Mouse (Mus musculus) regulatory T cell (primary cell): ENCODE measurements around the gene Ccdc130.

ENCODE experiments used
- in situ Hi-C: fragments of 300-600 bp; cut with MboI, MseI; formaldehyde crosslinking; loops from one replicate; pipeline ENCODE4 v1.15.1; 2025; ENCODE audit warnings: high pct_unique_total_duplicates

Ccdc130 gene

GRCm38 (mm10) chr8:84269950-84270773 is at the start of gene Ccdc130:
Gene Ccdc130, minus strand, starts transcription at chr8:84270380.
- in situ Hi-C loops, result no loop called here

GRCm38 (mm10) chr8:84308376-84308775 is 38.2 kb upstream of the Ccdc130 start:
- in situ Hi-C loops, result no loop called here

- in situ Hi-C loops, result no loop called here
Measured at GRCm38 (mm10) chr8:84303951-84304350, 33.8 kb upstream of the Ccdc130 start.

GRCm38 (mm10) chr8:84297029-84297785 is 27.0 kb upstream of the Ccdc130 start:
- in situ Hi-C loops, result no loop called here

GRCm38 (mm10) chr8:84291688-84292087 is 21.5 kb upstream of the Ccdc130 start:
- in situ Hi-C loops, result no loop called here

GRCm38 (mm10) chr8:84291086-84291485 is 20.9 kb upstream of the Ccdc130 start:
- in situ Hi-C loops, result no loop called here

- in situ Hi-C loops, result loop anchor here (5.0 kb wide), 1 partner anchor 73 kb away; no protein-coding TSS in a partner anchor
Measured at GRCm38 (mm10) chr8:84288892-84289291, 18.7 kb upstream of the Ccdc130 start.

GRCm38 (mm10) chr8:84285665-84286064 is 15.5 kb upstream of the Ccdc130 start:
- in situ Hi-C loops, result loop anchor here (5.0 kb wide), 1 partner anchor 77 kb away; no protein-coding TSS in a partner anchor

GRCm38 (mm10) chr8:84284608-84285063 is 14.5 kb upstream of the Ccdc130 start:
- in situ Hi-C loops, result loop anchor here (5.0 kb wide), 1 partner anchor 78 kb away; no protein-coding TSS in a partner anchor

GRCm38 (mm10) chr8:84280777-84281176 is 10.6 kb upstream of the Ccdc130 start:
- in situ Hi-C loops, result no loop called here

- in situ Hi-C loops, result no loop called here
Measured at GRCm38 (mm10) chr8:84276447-84276846, 6.3 kb upstream of the Ccdc130 start.

- in situ Hi-C loops, result no loop called here
Measured at GRCm38 (mm10) chr8:84273968-84274367, 3.8 kb upstream of the Ccdc130 start.

GRCm38 (mm10) chr8:84272302-84272701 is 2.1 kb upstream of the Ccdc130 start:
- in situ Hi-C loops, result no loop called here

GRCm38 (mm10) chr8:84261098-84261497 is 9.1 kb downstream of the Ccdc130 start:
- in situ Hi-C loops, result no loop called here

GRCm38 (mm10) chr8:84256822-84257610 is 13.2 kb downstream of the Ccdc130 start, which contains the start of gene Mri1:
Gene Mri1, minus strand, starts transcription at chr8:84257326.
- in situ Hi-C loops, result no loop called here

- in situ Hi-C loops, result no loop called here
Measured at GRCm38 (mm10) chr8:84256458-84256821, 13.7 kb downstream of the Ccdc130 start.

GRCm38 (mm10) chr8:84255858-84256257 is 14.3 kb downstream of the Ccdc130 start:
- in situ Hi-C loops, result no loop called here

GRCm38 (mm10) chr8:84249257-84250170 is 20.7 kb downstream of the Ccdc130 start, which contains the start of gene D8Ertd738e:
Gene D8Ertd738e, minus strand, starts transcription at chr8:84249719.
- in situ Hi-C loops, result no loop called here

- in situ Hi-C loops, result no loop called here
Measured at GRCm38 (mm10) chr8:84241821-84242220, 28.4 kb downstream of the Ccdc130 start.

GRCm38 (mm10) chr8:84241167-84241566 is 29.0 kb downstream of the Ccdc130 start:
- in situ Hi-C loops, result no loop called here
